Mouse (Mus musculus) embryonic facial prominence, embryonic 12.5 days (tissue): ENCODE data around the gene Cmc1. TPM values are rescaled to one million over a fixed set of nuclear protein-coding genes. Genes with fewer than 3 reads are reported as not detected.

Experiments
- ATAC-seq: fragments of 200-750 bp; cut with Nextera tagmentation; 2 replicates; pipeline ENCODE4 v1.8.0; 2017; ENCODE audit not compliant: insufficient number of reproducible peaks, insufficient read depth, low FRiP score, low TSS enrichment
- H3K27ac ChIP-seq: fragments of 300-500 bp; sonication (generic); 2 replicates; pipeline ENCODE4 v1.5.1; 2016; ENCODE audit warnings: mild to moderate bottlenecking
- H3K27me3 ChIP-seq: fragments of 300-500 bp; sonication (generic); 2 replicates; pipeline ENCODE4 v1.6.1; 2016; ENCODE audit warnings: mild to moderate bottlenecking, moderate library complexity
- H3K36me3 ChIP-seq: fragments of 300-500 bp; sonication (generic); 2 replicates; pipeline ENCODE4 v1.6.1; 2016; ENCODE audit warnings: mild to moderate bottlenecking
- H3K4me1 ChIP-seq: fragments of 300-500 bp; sonication (generic); 2 replicates; pipeline ENCODE4 v1.6.1; 2016
- H3K4me2 ChIP-seq: fragments of 300-500 bp; sonication (generic); replicated peaks from 2 replicates; pipeline ENCODE4 v1.6.1; 2016; ENCODE audit warnings: mild to moderate bottlenecking, moderate library complexity
- H3K4me3 ChIP-seq: fragments of 300-500 bp; sonication (generic); 2 replicates; pipeline ENCODE4 v1.5.1; 2016; ENCODE audit warnings: mild to moderate bottlenecking
- H3K9ac ChIP-seq: fragments of 300-500 bp; sonication (generic); 2 replicates; pipeline ENCODE4 v1.6.1; 2016; ENCODE audit warnings: mild to moderate bottlenecking, moderate library complexity
- H3K9me3 ChIP-seq: fragments of 300-500 bp; sonication (generic); 2 replicates; pipeline ENCODE4 v1.6.1; 2016; ENCODE audit warnings: mild to moderate bottlenecking, moderate library complexity
- WGBS: fragments of 180-500 bp; shearing (Covaris S2); methylation state at CpG from one replicate; pipeline ENCODE4 v1.1.7; 2016; 5-methylcytosine and 5-hydroxymethylcytosine counted together
- polyA plus RNA-seq: library from polyadenylated mRNA; unstranded; fragments of >200 nt; fragmentation: Nextera tagmentation; extraction: Ambion mirVana; gene quantifications from 2 replicates; pipeline ENCODE4 v1.2.1, GENCODE M21; 2016

Cmc1 gene
- polyA plus RNA-seq, 1 experiment from 2014 or later, result 44.8 TPM

GRCm38 (mm10) chr9:118053286-118053685 is 96.7 kb downstream of the Cmc1 start:
- ATAC-seq, result no peak
- Histone ChIP-seq H3K36me3 (peaks cover 43% of the 10 kb centered on the region), H3K4me1 (no peaks in the 10 kb centered on the region), H3K4me2 (no peak overlapping the region), H3K27me3 (no peaks in the 10 kb centered on the region), H3K4me3 (no peak overlapping the region), H3K9ac (no peak overlapping the region), H3K27ac (no peak overlapping the region), H3K9me3 (no peaks in the 10 kb centered on the region)
- 47% methylated on average over 1 of the region's 1 CpGs for WGBS

GRCm38 (mm10) chr9:118045011-118045533 is 104.9 kb downstream of the Cmc1 start:
- ATAC-seq, result no peak
- H3K27me3 ChIP-seq, result no peaks in the 10 kb centered on the region
- H3K9me3 ChIP-seq, result no peaks in the 10 kb centered on the region
- 0 out of 2 replicates have a peak, but pooled peaks cover 13% of the 10 kb centered on the region for H3K36me3 ChIP-seq
- H3K9ac ChIP-seq, result no peak overlapping the region
- H3K4me1 ChIP-seq, result peaks cover 9% of the 10 kb centered on the region
- 59% methylated on average over 1 of the region's 1 CpGs for WGBS
- H3K27ac ChIP-seq, result no peak overlapping the region
- no peak overlapping the region for H3K4me2 ChIP-seq
- H3K4me3 ChIP-seq, result no peak overlapping the region

GRCm38 (mm10) chr9:118043581-118043980 is 106.4 kb downstream of the Cmc1 start:
- Histone ChIP-seq H3K4me3 (no peak overlapping the region), H3K36me3 (0 out of 2 replicates have a peak, but pooled peaks cover 9% of the 10 kb centered on the region), H3K4me1 (peaks cover 9% of the 10 kb centered on the region), H3K9ac (no peak overlapping the region), H3K4me2 (no peak overlapping the region), H3K9me3 (no peaks in the 10 kb centered on the region), H3K27ac (no peak overlapping the region), H3K27me3 (no peaks in the 10 kb centered on the region)
- WGBS, result 94% methylated on average over 3 of the region's 3 CpGs
- no peak for ATAC-seq

- Histone ChIP-seq H3K9ac (no peak overlapping the region), H3K4me2 (no peak overlapping the region), H3K4me1 (peaks cover 9% of the 10 kb centered on the region), H3K9me3 (no peaks in the 10 kb centered on the region), H3K36me3 (0 out of 2 replicates have a peak, but pooled peaks cover 6% of the 10 kb centered on the region), H3K27ac (no peak overlapping the region), H3K27me3 (no peaks in the 10 kb centered on the region), H3K4me3 (no peak overlapping the region)
- no peak for ATAC-seq
- 90% methylated on average over 4 of the region's 4 CpGs for WGBS
Observed at GRCm38 (mm10) chr9:118042738-118043137, 107.2 kb downstream of the Cmc1 start.

GRCm38 (mm10) chr9:118041646-118042045 is 108.3 kb downstream of the Cmc1 start:
- peak overlapping the region; percentile 82; the same call in 1 of the 2 replicates for H3K9ac ChIP-seq
- H3K36me3 ChIP-seq, result 0 out of 2 replicates have a peak, but pooled peaks cover 6% of the 10 kb centered on the region
- no peak for ATAC-seq
- 37% methylated on average over 5 of the region's 5 CpGs for WGBS
- H3K9me3 ChIP-seq, result no peaks in the 10 kb centered on the region
- peaks cover 9% of the 10 kb centered on the region for H3K4me1 ChIP-seq
- peak overlapping the region; percentile 85 for H3K4me3 ChIP-seq
- H3K4me2 ChIP-seq, result peak overlapping the region; percentile 71
- no peak overlapping the region for H3K27ac ChIP-seq
- no peaks in the 10 kb centered on the region for H3K27me3 ChIP-seq

- Histone ChIP-seq H3K27me3 (no peaks in the 10 kb centered on the region), H3K4me2 (peak overlapping the region; percentile 71), H3K27ac (peak overlapping the region; percentile 91), H3K9ac (peak overlapping the region; percentile 82), H3K4me1 (peaks cover 9% of the 10 kb centered on the region), H3K4me3 (peak overlapping the region; percentile 85), H3K36me3 (0 out of 2 replicates have a peak, but pooled peaks cover 6% of the 10 kb centered on the region), H3K9me3 (no peaks in the 10 kb centered on the region)
- ATAC-seq, result no peak
- 1% methylated on average over 21 of the region's 21 CpGs for WGBS
Observed at GRCm38 (mm10) chr9:118041022-118041400, 109.0 kb downstream of the Cmc1 start.

GRCm38 (mm10) chr9:118040218-118041021 is 109.6 kb downstream of the Cmc1 start, which contains the start of gene Azi2:
Azi2 (plus strand) TSS chr9:118040499.
- Histone ChIP-seq H3K9me3 (no peaks in the 10 kb centered on the region), H3K9ac (peak within 1 kb of the TSS; percentile 82), H3K4me1 (peaks cover 9% of the 10 kb centered on the region), H3K27me3 (no peaks in the 10 kb centered on the region), H3K4me3 (peak within 1 kb of the TSS; percentile 85), H3K4me2 (peak within 1 kb of the TSS; percentile 71), H3K27ac (peak within 1 kb of the TSS; percentile 91), H3K36me3 (0 out of 2 replicates have a peak, but pooled peaks cover 6% of the 10 kb centered on the region)
- ATAC-seq, result peak; percentile 97
- WGBS, result under 1% methylated on average over 87 of the region's 87 CpGs

GRCm38 (mm10) chr9:118034990-118035389 is 115.0 kb downstream of the Cmc1 start:
- Histone ChIP-seq H3K9me3 (no peaks in the 10 kb centered on the region), H3K36me3 (no peaks in the 10 kb centered on the region), H3K4me3 (no peak overlapping the region), H3K9ac (no peak overlapping the region), H3K4me1 (no peaks in the 10 kb centered on the region), H3K27me3 (no peaks in the 10 kb centered on the region), H3K4me2 (no peak overlapping the region), H3K27ac (no peak overlapping the region)
- no peak for ATAC-seq
- 81% methylated on average over 3 of the region's 3 CpGs for WGBS

- H3K4me1 ChIP-seq, result no peaks in the 10 kb centered on the region
- no peak overlapping the region for H3K27ac ChIP-seq
- no peak for ATAC-seq
- H3K36me3 ChIP-seq, result no peaks in the 10 kb centered on the region
- 33% methylated on average over 2 of the region's 2 CpGs for WGBS
- no peak overlapping the region for H3K4me3 ChIP-seq
- H3K9ac ChIP-seq, result no peak overlapping the region
- H3K9me3 ChIP-seq, result no peaks in the 10 kb centered on the region
- H3K4me2 ChIP-seq, result no peak overlapping the region
- H3K27me3 ChIP-seq, result no peaks in the 10 kb centered on the region
Observed at GRCm38 (mm10) chr9:118031694-118032093, 118.3 kb downstream of the Cmc1 start.

- no peaks in the 10 kb centered on the region for H3K36me3 ChIP-seq
- no peak for ATAC-seq
- no peak overlapping the region for H3K4me3 ChIP-seq
- WGBS, result 70% methylated on average over 1 of the region's 1 CpGs
- H3K27me3 ChIP-seq, result no peaks in the 10 kb centered on the region
- H3K4me1 ChIP-seq, result no peaks in the 10 kb centered on the region
- no peak overlapping the region for H3K9ac ChIP-seq
- H3K9me3 ChIP-seq, result no peaks in the 10 kb centered on the region
- no peak overlapping the region for H3K27ac ChIP-seq
- no peak overlapping the region for H3K4me2 ChIP-seq
Observed at GRCm38 (mm10) chr9:118030252-118030651, 119.7 kb downstream of the Cmc1 start.

GRCm38 (mm10) chr9:118029490-118029889 is 120.5 kb downstream of the Cmc1 start:
- Histone ChIP-seq H3K27me3 (no peaks in the 10 kb centered on the region), H3K4me1 (no peaks in the 10 kb centered on the region), H3K9ac (no peak overlapping the region), H3K27ac (no peak overlapping the region), H3K9me3 (no peaks in the 10 kb centered on the region), H3K36me3 (no peaks in the 10 kb centered on the region), H3K4me3 (no peak overlapping the region), H3K4me2 (no peak overlapping the region)
- WGBS, result 52% methylated on average over 4 of the region's 4 CpGs
- ATAC-seq, result no peak

- Histone ChIP-seq H3K27ac (no peak overlapping the region), H3K9me3 (no peaks in the 10 kb centered on the region), H3K36me3 (no peaks in the 10 kb centered on the region), H3K4me2 (no peak overlapping the region), H3K27me3 (no peaks in the 10 kb centered on the region), H3K9ac (no peak overlapping the region), H3K4me1 (no peaks in the 10 kb centered on the region), H3K4me3 (no peak overlapping the region)
- 82% methylated on average over 2 of the region's 2 CpGs for WGBS
- no peak for ATAC-seq
Observed at GRCm38 (mm10) chr9:118024966-118025365, 125.0 kb downstream of the Cmc1 start.
